Mouse (Mus musculus) adrenal gland, postnatal 4 days (tissue): ENCODE measurements around the gene Ncor2. TPM values are rescaled to one million over a fixed set of nuclear protein-coding genes. Genes with fewer than 3 reads are reported as not detected.
A peak's percentile ranks its signal among the peaks of the same experiment; 100 is the strongest.
"Not testable (repeated sequence)": the region's sequence is repeated elsewhere in the genome, so short reads cannot be mapped to it uniquely, and the experiment has no call there.

Source experiments
- DNase-seq, 2 experiments: peaks; one replicate each; pipeline ENCODE4 v3.0.0; 2021 to 2022; ENCODE audit warnings: low spot score in 2 of 2, mixed read lengths in 2 of 2
- long read RNA-seq, 2 experiments: library from polyadenylated mRNA; stranded (forward); transcript quantifications; one replicate each; pipeline ENCODE4 v2.0.0; 2021
- total RNA-seq, 2 experiments: library from RNA; stranded (reverse); gene quantifications; 2 replicates each; pipeline ENCODE4 v1.2.3; 2021

The Ncor2 gene
- total RNA-seq, result 100 to 1,000 TPM; 240 to 243 TPM
- long read RNA-seq, experiment 1, partial matches to known transcripts, result 11 of 45 reads
- long read RNA-seq, experiment 1, other reads (novel, unspliced or antisense), result 33 of 45 reads
- long read RNA-seq, experiment 2, partial matches to known transcripts, result 26 of 73 reads
- long read RNA-seq, experiment 2, other reads (novel, unspliced or antisense), result 40 of 73 reads

DNA sequence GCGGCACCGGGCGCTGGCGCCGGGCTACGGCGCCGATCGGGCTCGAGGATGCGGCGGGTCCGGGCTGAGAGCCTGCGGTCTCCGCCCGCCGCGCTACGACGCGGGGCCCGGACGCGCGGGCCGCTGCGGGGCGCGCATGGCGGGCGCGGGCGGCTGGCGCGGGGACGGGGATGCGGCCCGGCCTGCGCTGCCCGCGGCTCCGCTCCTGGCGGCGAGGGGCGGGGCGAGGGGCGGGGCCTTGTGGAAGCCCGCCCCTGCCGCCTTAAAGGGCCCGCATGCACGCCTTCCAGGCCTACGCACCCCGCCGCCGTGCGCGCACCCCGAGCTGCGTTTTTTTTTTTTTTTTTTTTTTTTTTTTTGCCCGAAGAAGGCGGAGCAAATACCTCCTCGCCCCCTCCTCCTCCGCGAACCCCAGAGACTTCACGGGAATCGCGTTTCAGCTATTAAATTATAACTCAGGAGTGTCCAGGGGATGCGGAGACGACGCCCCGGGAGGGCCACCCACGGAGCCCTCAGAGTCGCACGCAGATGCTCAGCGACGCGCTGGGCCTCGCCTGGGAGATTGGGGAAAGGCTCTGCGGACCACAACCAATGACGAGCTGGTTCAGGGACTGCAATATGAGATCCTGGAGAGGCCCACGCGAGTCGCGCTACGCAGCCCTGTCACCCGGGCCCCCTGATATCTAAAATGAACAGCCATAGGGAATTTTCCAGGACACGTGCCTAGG, at the start of gene Ncor2:
Ncor2 (minus strand) TSS at position 213 of the 728 bp plus-strand sequence.
- peak; percentile 67 for DNase-seq

GRCm38 (mm10) chr5:125227699-125228098, 48.7 kb upstream of the Ncor2 start:
- no peak for DNase-seq

GRCm38 (mm10) chr5:125226229-125226634, 47.2 kb upstream of the Ncor2 start:
- DNase-seq, result no peak

DNA sequence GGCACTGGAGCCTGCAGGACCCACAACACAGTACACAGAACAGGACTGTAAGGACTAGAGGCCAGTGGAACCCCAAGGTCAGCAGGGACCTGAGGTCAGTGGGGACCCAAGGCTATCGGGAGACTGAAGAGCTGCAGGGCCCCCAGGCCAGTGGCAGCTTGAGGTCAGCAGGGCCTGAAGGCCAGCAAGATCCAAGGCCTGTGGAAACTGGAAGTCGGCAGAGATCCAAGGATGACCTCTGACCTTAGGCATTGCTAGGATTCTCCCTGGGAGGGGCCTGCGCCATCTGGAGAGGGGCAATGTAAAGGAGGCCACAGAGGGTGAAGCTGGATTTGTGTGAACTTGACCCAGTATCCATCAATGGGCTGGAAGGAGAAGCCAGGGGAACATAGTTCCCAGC, 45.9 kb upstream of the Ncor2 start:
- no peak for DNase-seq

DNA sequence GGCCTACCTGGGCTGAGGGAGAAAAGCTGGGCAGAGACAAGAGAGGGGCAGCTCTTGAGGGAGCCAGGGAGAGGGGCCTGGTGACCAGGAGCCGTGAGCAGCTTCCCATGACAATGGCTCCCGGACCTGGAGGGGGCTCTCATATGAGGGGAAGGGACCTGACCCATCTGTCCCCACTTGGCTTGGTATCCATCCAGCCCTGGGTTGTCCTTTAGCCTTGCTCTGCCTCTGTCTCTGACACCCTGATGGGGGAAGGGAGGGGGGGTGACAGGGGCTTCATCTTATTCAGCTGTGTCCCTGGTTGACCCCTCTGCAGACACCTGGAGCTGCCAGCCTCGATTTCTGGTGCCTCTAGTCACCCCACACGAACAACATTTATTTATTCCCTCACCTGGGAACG, 44.9 kb upstream of the Ncor2 start:
- DNase-seq, result no peak

- no peak for DNase-seq
These were observed 43.7 kb upstream of the Ncor2 start for GRCm38 (mm10) chr5:125222706-125223105.

- DNase-seq, result peak in 1 of 2 experiments; percentile 66
These were observed 42.8 kb upstream of the Ncor2 start for GRCm38 (mm10) chr5:125221868-125222267.

DNA sequence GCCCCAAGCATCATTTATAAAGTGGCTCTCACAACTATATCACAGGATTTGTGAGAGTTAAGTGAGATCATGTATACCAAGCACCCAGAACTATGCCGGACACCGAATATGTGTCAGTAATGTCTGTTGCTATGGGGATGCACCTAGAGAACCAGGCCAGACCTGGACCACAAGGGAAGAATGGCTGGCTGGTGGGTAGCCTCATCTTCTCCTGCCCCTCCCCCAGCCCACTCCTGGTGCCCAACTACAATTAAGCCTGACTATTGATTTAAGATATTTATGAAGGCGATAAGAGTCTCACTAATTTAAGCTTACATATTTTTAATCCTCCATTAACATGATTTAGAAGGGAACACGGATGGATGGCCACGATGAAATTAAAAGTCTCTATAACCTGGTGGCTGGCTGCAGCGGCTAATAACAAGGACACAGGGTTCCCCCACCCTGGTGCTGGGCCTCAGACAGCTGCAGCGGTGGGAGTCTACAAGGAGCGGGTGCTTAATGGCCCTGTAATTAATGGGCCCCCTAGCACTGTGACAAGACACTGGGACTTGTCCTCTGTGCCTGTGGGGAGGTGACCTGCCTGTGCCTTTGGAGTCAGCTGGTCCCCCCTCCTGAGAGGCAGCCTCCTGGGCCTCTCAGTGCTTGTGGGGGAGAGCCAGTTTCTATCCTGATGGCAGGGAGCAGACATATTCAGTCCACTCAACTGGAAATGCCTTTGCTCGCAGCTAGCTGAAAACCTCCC, 38.6 kb upstream of the Ncor2 start:
- no peak for DNase-seq

DNA sequence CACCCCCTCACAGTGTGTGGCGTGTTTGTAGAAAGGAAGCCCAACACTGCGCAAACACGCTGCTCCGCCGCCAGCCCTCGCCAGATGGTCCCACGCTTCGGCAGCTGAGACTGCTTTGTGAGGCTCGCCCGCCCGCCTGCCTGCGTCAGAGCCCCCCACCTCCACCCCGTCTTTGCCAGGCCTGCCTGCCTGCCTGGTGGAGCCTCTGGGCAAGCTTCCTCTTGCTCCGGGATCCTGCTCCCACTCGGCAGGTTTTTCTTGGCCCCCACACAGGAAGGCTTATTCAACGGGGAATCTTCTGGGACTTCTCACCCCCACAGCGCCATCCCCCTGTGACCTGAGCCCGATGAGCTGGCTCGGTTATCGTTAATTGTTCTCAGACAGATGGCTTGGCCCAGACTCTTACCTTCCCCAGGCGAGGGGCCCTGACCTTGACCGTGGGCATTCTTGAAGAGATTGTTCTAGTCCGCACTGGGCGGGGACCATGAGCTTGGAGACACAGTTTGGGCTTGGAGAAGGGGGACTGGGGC, 37.0 kb upstream of the Ncor2 start:
- DNase-seq, result peak in 1 of 2 experiments; percentile 21

DNA sequence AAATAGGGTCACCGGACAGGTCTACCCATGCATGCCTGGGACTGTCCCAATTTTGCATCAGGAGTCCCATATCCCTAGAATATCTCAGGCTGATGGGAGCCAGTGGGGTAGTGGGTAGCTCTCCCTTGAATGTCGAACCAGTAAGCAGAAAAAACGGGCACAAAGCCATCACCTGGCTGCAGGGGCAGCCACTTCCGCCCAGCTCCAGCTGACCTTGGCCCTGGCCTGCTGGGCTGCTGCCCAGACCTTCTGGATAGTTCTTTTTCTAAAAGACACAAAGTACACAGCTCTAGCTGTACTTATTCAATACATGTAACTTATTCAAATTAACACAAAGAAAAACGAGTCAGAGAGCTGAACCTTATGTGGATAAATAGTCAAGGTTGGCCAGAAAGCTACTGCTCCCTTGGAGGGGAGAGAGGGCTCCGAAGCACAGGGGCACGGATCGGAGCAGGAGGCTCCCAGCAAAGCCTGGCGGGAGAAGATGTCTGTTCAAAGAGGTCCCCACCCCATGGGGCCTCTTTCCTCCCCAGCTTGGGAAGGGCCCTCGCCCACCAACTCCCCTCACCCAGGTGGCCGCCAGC, 36.4 kb upstream of the Ncor2 start:
- peak in 1 of 2 experiments; percentile 47 for DNase-seq

DNA sequence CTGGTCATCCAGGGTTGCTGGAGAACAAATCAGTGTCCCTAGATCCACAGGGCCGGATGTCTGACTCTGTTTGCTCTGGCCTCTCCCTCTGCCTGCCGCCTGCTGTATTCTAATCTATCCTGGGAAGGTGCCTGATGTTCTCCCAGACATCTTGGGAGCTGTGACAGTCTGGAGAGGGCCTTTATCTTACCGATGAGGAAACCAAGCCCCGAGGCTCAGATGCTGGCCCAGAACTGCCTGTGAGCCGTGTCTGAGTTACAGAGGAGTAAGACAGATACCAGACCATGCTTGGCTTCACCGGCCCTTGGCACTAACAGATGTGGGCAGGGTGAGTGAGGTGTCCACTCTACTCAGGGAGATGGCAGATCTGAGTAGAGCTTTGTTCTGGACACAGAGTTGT, 35.0 kb upstream of the Ncor2 start:
- no peak for DNase-seq

GRCm38 (mm10) chr5:125204910-125205309, 25.9 kb upstream of the Ncor2 start:
- not testable (repeated sequence) for DNase-seq

DNA sequence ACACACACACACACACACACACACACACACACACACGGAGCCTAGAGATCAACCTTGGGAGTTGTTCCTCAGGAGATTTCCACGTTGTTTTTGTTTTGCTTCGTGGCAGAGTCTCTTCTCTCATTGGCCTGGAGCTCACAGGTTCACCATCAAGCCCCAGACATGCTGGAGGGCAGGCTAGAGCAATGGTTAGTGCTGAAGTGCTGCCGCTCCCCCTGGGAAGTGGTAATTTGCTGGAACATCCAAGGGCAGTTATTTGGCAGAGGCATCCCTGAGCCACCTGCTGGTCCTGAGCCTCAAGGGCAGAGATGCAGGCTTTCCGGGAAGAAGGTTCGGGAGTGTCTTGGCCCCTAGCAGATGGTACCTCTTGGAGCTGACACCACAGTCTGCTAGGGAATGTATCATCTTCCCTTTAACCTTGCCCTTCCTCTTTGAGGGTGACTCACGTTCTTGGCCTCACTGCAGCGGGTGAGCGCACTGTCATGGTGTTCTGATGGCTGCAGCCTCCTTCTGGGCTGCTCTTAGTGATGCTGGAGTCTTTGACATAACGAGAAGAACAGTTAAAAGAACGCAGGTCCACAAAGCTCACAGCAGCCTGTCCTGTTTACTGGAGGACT, 25.3 kb upstream of the Ncor2 start:
- DNase-seq, result no peak

GRCm38 (mm10) chr5:125203759-125204158, 24.7 kb upstream of the Ncor2 start:
- no peak for DNase-seq

DNA sequence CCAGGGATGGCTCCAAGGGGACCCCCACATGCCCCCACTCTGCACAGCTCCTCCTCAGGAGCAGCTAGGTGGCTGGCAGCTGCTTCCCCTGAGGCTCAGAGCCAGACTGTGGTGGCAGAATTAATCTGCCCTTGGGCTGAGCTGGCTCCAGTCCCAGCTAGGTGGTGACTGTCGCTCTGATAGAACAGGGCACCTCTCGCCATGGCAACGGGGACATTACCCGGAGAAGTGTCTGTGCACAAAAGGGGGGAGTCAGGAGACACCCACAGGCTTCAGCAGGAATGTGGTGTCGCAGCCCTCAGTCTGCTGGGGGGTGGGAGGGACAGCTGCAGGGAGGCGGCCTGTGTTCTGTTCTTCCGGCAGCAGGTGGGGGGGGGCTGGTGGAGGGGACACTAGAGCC, 24.1 kb upstream of the Ncor2 start:
- peak in 1 of 2 experiments; percentile 63 for DNase-seq

- no peak for DNase-seq
These were observed 23.1 kb upstream of the Ncor2 start for GRCm38 (mm10) chr5:125202100-125202499.

- no peak for DNase-seq
These were observed 20.1 kb upstream of the Ncor2 start for GRCm38 (mm10) chr5:125199086-125199485.

- DNase-seq, result not testable (repeated sequence)
These were observed 18.3 kb upstream of the Ncor2 start for GRCm38 (mm10) chr5:125197325-125197724.

DNA sequence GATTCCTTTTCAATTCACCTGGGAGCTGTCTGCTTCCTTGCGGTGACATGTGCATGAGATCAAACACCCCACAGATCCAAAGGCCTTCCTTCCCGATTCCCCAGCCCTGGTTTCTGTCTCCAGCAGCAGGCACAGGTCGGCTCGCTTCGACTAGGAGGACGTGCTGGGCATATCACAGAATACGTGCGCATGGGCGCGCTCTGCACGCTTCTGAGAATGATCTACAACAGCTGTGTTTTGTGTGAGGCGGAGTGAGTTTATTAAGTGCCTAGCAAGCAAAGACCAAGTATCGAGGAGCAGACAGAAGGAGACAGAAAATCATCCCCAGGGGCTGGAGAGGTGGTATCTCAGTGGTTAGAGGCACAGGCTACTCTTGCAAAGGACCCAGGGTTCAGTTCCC, 17.0 kb upstream of the Ncor2 start:
- DNase-seq, result no peak

GRCm38 (mm10) chr5:125195142-125195541, 16.1 kb upstream of the Ncor2 start:
- no peak for DNase-seq
